Mouse (Mus musculus): ENCODE results near the gene Nol9.

DNA sequence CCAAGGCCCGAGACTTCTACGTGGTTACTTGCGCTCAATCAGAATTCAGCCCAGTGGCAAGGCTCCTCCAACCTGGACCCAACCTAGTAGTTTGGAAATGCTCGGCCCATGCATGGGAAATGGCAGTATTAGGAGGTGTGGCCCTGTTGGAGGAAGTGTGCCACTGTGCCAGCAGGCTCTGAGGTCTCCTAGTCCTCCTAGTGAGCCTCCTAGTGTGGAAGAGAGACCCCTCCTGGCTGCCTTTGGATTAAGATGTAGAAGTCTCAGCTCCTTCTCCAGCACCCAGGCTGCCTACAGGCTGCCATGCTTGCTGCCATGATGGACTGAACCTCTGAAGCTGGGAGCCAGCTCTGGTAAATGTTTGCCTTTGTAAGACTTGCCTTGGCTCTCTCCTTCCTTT, 9.1 kb upstream of the Nol9 start:
- no peak for TF ChIP-seq POLR2A (IDR thresholded peaks at IDR 0.05; ENCODE audit: low read depth, low read length)
- TF ChIP-seq CTCF (IDR thresholded peaks at IDR 0.05; ENCODE audit: extremely low read depth, insufficient read length, insufficient replicate concordance, low read depth, low read length): no peak

Measured in small intestine, adult 2 months (tissue).